Mouse (Mus musculus): Measurements from ENCODE around the gene Golga2.
A peak's percentile ranks its signal among the peaks of the same experiment; 100 is the strongest.

Golga2 gene

DNA sequence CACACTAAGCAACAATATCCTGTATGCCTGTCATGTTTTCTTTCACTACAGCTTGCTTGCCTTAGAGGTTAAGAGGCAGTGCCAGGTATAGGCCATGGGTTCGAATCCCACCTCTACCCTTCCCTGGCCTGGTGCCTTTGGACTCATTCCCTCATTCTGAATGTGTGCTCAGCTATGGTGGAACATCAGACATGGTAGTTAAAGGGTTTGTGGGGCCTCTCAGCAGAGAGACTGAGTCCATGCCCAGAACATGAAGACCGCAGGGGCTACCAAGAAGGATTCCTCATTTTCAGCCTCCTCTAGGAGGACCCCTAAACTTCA, 56.1 kb downstream of the Golga2 start:
- DNase-seq (ENCODE audit: low spot score in 2 of 2): no peak

DNA sequence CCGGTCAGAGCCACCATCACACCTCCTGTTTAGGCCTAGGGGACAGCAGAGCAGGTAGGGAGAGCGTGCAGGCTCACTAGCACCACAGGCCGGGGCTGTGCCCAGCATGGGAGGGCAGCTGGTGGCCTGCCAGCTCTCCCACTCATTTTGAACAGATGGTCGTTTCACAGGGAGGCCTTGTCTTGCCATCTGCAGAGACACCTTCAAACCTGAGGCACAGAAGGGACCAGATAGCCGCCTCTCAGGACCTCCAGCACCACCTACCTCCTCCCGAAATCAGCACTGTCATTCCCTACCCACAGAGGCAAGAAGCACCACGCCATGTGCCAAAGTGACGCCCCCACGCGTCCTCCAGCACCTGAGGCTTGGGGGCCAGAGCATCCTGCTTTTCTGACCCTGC, 56.9 kb downstream of the Golga2 start:
- DNase-seq (ENCODE audit: low spot score in 2 of 2): no peak

GRCm38 (mm10) chr2:32344598-32345321, 57.6 kb downstream of the Golga2 start:
- DNase-seq (ENCODE audit: low spot score in 2 of 2): no peak

DNA sequence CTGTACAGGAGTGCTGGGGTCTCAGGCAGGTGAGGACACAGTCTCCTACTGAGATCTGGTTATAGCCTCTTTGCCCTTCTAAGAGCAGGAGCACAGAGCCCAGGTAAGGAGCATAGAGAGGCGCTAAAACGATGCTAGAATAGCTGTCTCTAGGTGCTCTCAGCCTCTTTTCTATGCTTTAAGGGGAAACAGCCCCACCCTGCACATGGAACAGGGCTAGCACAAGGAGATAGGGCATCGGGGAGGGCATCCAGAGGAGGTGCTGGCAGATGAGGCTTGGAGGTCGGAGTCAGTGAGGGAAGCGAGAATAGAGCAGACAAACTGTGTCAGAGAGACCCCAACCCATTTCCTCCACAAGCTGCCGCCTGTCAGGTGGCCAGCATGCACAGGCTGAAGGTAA, 59.8 kb downstream of the Golga2 start:
- DNase-seq (ENCODE audit: low spot score in 2 of 2): no peak

GRCm38 (mm10) chr2:32348311-32348710, 61.1 kb downstream of the Golga2 start:
- no peak for DNase-seq (ENCODE audit: low spot score in 2 of 2)

- DNase-seq (ENCODE audit: low spot score in 2 of 2): no peak
Observed at GRCm38 (mm10) chr2:32349625-32350255, 62.6 kb downstream of the Golga2 start.

- no peak for DNase-seq (ENCODE audit: low spot score in 2 of 2)
Observed at GRCm38 (mm10) chr2:32350471-32351051, 63.4 kb downstream of the Golga2 start.

DNA sequence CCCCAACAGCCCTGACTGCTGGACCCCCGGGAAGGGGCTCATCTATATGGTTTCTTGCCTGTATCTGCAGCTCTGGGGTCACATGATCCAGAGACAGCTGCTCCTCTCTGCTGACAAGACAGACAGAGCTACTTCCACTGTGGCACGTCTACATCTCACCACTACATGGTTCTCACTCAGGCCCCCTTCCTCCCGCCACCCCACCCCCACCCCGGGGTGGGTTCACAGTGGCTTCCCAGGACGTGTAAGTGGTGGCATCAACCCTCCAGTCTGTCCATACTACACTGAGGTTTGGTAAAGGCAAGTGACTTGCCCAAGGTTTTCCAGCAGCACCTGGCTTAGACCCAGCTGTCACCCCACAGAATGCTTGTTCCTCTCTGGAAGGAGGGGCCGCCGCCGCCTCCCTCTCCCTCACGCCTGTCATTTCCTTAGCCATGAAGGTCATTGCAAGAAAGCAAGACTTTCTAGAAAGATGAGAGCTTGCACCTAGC, 64.3 kb downstream of the Golga2 start:
- DNase-seq (ENCODE audit: low spot score in 2 of 2): no peak

DNA sequence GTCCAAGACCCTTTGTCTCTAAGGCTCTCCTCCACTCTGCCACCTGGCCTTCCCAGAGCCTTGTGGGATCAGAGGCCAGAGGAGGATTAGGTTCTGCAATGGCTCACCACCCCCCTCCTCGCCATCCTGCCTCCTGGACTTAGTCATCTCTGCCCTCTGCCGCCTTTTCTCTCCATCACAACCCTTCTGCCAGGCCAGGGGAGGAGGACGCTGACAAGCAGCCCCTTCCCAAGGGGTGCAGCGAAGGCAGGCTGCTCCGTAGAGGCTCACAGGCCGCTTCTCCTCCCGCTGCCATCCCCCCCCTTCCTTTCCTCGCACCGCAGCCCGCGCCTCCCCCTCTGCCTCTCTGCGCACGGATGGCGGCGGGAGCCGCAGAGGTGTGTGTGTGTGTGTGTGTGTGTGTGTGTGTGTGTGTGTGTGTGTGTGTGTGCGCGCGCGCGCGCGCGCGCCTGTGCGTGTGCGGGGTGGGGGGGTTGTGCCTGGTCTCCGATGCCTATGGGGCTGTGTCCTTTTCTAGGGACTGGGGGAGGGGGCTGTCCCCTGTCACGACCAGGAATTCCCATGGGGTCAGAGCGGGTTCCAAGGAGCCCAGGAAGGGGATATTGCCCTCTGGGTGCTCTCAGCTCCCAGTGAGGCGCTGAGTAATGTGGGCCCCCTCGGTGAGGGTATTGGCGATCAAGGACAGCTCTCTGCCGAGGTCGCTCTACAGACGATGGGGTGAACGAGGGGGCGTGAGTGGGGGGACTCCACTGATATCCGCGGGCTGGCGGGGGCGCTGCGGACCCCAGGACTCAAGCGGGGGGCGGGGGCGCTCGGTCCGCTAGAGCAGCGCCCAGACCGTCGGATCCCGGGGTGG, 65.2 kb downstream of the Golga2 start, which contains the start of gene Ciz1:
Ciz1 (plus strand) TSS at position 177 of the 856 bp plus-strand sequence.
- DNase-seq (ENCODE audit: low spot score in 2 of 2): peak in 1 of 2 experiments; percentile 21

DNA sequence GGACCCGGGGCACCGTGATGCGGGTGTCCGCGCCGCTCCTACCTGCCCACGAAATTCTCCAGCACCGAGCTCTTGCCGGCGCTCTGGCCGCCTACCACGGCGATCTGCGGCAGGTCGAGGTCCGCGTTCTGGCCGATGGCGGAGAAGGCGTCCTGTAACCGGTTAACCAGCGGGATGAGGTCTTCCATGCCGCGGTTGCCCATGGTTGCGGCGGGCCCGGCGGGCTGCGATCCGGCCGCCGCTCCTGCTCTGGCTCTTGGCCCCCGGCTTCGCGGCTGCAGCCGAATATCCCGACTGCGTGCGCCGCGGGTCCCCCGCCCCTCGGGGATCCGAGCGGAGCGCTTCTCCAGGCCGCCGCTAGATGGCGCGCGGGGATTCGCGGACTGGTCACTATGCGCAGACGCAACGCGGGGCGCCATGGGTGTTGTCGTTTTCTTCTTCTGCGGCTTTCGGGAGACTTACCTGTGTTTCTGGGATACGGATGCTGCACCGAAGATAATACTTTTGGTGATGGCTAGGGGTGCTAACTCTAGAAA, 65.9 kb downstream of the Golga2 start, which contains the start of gene Dnm1:
Dnm1 (minus strand) TSS at position 332 of the 536 bp plus-strand sequence.
- peak; percentile 68 to 90 for DNase-seq (ENCODE audit: low spot score in 2 of 2)

DNA sequence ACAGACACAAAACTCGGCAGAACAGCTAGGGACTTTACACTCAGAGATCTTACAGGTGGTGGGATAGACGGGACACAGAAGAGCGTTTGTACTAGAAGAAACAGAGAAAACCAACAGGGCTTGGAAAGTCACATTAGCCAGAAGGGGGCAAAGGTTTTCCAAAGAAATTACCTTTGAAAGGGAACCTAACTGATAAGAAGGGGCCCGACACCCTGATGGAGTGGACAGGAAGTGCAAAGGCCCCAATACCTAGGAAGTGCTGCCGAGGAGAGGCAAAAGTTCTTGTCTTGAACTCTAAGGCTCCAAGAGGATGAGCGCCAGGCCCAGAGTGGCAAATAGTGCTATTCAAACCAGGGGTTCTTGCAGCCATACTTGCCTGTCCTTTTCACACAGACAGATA, 66.7 kb downstream of the Golga2 start:
- DNase-seq (ENCODE audit: low spot score in 2 of 2): no peak

DNA sequence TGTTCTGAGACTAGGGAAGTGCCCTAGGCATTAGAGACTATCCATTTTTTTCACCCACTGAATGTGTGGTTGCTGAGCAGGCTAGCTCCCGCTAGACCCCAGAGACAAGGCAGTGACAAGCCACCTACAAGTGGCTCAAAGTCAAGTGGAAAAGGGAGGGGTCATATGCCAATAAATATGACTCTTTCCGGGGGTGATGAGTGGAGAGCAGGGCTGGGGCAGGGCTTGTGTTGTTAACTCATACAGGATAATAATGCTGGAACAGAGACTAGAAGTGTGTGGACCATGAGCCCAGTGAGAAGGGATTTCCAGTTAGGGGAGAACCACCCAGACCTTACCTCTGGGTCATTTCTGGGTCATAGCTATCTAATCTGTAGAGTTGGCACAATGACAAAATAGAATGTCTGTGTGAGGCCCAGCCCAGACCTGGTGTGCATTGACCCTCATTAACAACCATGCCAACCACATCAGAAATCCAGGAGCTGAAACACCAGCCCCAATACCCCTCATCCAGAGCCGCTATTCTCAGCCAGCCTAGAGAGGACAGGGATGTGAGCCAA, 67.2 kb downstream of the Golga2 start:
- no peak for DNase-seq (ENCODE audit: low spot score in 2 of 2)

- DNase-seq (ENCODE audit: low spot score in 2 of 2): no peak
Observed at GRCm38 (mm10) chr2:32356216-32356615, 69.0 kb downstream of the Golga2 start.
